Mouse (Mus musculus): ENCODE measurements around the gene Wdpcp. TPM values are rescaled to one million over a fixed set of nuclear protein-coding genes. Genes with fewer than 3 reads are reported as not detected.

Gene Wdpcp
- polyA plus RNA-seq, 1 experiment, result not detected

DNA sequence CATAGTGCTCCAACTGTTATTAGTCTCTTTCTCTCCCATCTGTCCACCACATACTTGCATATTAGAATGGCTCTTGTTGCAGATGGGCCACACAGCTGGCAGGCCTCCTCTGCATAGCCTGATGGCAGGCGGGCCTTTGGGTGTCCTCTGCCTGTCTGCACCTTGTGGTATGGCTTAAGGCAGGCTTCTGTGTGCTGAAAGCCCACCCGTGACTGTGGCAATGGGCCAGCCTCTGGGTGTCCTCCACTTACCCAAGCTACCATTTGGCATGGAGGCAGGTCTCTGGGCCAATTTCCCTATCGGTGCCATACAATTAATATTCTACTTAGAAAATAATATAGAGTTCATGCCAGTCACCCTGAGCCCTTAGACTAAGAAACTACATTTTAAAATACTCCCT lies 350.5 kb downstream of the Wdpcp start:
- Histone ChIP-seq H3K36me3 (ENCODE audit: control insufficient read depth) (no peaks in the 10 kb centered on the region), H3K9me3 (ENCODE audit: control insufficient read depth, low read length) (no peaks in the 10 kb centered on the region), H3K27me3 (ENCODE audit: control insufficient read depth) (no peaks in the 10 kb centered on the region), H3K4me3 (replicated peaks) (no peak overlapping the region), H3K4me1 (ENCODE audit: control insufficient read depth) (no peaks in the 10 kb centered on the region)
- TF ChIP-seq GATA1 (IDR thresholded peaks at IDR 0.05; ENCODE audit: low read length) (no peak), TAL1 (IDR thresholded peaks at IDR 0.05; ENCODE audit: low read length) (no peak)

Other genes starting within 250 kb of the Wdpcp start
- 0.13 and 0.44 TPM in 2 replicates for gene Ugp2, start 201.0 kb upstream of the Wdpcp start, polyA plus RNA-seq (2012)
- 0.59 and 0.68 TPM in 2 replicates for gene Mdh1, start 132 bp downstream of the Wdpcp start, polyA plus RNA-seq (2012)